Mouse (Mus musculus): ENCODE measurements around the gene Hoxd12.

Hoxd12 gene

DNA sequence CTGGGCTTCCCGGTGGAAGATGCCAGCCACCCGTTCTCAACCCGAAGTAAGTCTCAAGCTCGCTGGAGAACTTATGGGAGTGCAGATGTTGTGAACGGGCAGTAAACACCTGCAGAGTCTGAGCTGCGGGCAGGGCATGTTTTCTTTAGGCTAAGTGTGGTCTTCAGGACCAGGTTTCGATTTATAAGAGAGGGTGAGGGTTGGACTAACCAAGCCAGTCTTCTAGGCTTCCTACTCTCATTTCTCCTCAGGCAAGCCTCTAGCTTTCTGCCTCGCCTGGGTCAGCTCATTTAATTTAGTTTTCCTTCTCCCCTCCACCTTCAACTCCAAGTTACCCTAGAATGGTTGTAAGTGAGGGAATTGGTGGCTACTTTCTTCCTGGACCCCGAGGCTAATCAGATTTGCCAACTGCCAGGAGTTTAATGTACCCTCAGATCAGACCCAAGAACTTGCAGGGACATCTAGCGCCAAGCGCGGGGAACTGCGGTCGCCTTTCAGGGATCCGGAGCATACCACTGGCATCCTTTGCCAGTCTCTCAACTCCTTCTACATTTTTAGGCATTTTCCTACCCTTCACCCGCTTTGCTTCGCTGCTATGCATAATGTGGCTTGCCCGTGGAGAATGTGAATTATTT, 11.4 kb upstream of the Hoxd12 start:
- DNase-seq (ENCODE audit: low spot score in 2 of 2), result no peak

GRCm38 (mm10) chr2:74666411-74666810, 8.4 kb upstream of the Hoxd12 start:
- DNase-seq (ENCODE audit: low spot score in 2 of 2), result no peak

- no peak for DNase-seq (ENCODE audit: low spot score in 2 of 2)
These were observed 7.5 kb upstream of the Hoxd12 start for GRCm38 (mm10) chr2:74667191-74667841.

DNA sequence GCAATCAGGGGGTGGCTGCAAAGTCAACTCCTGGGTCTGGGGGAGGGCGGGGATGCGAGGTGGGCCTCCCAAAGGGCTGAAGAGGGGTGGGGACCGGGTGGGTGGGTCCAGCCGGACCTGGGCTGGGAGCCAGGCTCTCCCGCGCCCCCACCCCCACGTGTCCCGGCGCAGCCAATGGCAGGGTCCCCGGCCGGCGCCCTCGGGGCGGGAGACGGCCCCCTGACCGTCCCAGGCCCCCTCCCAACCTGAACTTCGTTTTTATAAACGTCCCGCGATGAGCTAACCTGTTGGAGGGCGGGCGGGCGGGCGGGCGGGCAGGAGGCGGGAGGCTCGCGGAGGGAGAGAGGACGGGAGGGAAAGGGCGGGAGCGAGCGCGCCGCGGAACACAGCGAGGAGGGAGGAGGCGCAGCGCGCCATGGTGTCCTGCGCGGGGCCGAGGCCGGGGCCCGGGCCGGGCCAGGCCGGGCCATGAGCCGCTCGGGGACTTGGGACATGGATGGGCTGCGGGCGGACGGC, 6.9 kb upstream of the Hoxd12 start, which contains the start of gene Hoxd13:
Gene Hoxd13, plus strand, starts transcription at position 469 of the 516 bp plus-strand sequence.
- DNase-seq (ENCODE audit: low spot score in 2 of 2), result no peak

DNA sequence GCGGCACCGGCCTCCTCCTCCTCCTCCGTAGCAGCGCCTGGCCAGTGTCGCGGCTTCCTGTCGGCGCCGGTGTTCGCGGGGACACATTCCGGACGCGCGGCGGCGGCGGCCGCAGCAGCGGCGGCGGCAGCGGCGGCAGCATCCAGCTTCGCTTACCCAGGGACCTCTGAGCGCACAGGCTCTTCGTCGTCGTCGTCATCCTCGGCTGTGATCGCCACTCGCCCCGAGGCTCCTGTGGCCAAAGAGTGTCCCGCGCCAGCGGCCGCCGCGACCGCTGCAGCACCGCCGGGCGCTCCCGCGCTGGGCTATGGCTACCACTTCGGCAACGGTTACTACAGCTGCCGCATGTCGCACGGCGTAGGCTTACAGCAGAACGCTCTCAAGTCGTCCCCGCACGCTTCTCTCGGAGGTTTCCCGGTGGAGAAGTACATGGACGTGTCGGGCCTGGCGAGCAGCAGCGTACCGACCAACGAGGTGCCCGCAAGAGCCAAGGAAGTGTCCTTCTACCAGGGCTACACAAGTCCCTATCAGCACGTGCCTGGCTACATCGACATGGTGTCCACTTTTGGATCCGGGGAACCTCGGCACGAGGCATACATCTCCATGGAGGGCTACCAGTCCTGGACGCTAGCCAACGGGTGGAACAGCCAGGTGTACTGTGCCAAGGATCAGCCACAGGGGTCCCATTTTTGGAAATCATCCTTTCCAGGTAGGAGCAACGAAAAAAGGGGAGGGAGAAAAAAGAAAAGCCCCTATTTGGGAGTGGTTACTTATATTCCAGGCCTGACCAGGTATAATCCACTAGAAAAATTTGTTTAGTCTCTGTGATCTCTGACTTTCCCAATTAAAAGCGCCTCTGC, 6.2 kb upstream of the Hoxd12 start:
- no peak for DNase-seq (ENCODE audit: low spot score in 2 of 2)

- DNase-seq (ENCODE audit: low spot score in 2 of 2), result no peak
These were observed 5.6 kb upstream of the Hoxd12 start for GRCm38 (mm10) chr2:74669230-74669578.

- DNase-seq (ENCODE audit: low spot score in 2 of 2), result no peak
These were observed 5.1 kb upstream of the Hoxd12 start for GRCm38 (mm10) chr2:74669650-74670235.

- DNase-seq (ENCODE audit: low spot score in 2 of 2), result no peak
These were observed 4.1 kb upstream of the Hoxd12 start for GRCm38 (mm10) chr2:74670632-74671188.

GRCm38 (mm10) chr2:74671847-74672246, 3.0 kb upstream of the Hoxd12 start:
- DNase-seq (ENCODE audit: low spot score in 2 of 2), result no peak

DNA sequence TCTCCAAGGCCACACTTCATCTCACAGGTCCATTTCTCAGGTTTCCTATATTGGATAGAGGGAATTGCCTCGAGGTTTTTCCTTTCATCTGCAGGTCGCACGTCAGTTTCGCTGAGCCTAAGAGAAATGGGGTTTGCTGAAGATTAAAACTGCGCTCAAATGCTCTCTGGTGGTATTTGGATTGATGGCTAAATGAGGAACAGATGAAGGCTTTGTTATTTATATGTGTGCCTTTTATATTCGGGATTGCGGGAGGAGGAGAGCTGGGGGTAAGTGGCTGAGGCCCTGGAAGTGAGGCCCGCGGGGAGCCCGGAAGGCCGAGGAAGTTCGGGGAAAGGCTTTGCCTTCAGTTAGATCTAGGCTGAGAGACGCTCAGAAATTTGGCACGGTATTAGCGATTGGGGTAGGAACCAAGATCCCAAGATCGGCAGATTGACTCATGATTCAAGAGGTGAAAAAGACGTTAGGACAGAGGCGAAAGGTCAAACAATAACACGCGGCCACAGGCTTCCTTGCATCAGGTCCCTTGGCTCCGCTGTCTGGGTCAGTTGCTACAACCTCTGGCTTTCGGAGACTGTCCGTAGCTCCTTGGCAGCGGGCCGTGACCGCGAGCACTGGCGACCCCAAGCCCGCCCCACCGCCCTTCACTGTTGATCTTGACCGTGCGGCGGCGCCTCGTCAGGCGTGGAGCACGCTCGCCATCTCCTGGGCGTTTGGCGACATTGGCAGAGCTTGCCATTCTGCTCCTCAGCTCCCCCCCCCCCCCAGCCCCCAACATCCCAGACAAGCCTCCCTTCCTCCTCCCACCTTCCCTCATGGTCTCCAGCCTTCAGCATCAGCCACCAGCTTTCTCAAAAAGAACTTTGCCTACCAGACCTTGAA, 2.1 kb upstream of the Hoxd12 start:
- no peak for DNase-seq (ENCODE audit: low spot score in 2 of 2)

DNA sequence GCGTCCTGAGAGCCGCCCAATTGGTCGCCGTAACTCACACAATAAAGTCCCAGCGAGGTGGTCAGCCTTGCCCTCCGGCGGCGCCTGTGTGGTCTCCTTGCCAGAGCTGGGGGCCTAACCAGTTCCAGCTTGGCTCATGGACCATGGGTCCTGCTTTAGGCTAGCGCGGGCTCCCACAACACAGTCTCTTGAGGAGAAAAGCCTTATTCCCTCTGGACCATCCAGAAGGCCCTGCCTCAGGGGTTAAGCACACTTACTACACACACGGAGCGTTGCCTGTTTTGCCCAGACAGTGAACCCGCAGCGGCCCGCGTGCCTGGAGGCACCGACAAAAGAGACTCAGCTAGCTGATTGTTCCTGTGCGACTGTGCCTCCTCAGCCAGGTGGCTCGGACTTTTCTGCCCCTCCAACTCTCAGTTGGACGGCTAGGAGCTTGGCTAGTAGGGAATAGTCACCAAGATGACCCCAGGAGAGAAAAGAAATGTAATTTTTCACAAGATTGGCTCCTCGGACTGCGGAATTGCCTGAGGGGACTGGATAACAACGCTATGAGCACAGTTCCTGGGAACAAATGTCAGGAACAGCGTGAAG, 883 bp upstream of the Hoxd12 start:
- DNase-seq (ENCODE audit: low spot score in 2 of 2), result no peak

DNA sequence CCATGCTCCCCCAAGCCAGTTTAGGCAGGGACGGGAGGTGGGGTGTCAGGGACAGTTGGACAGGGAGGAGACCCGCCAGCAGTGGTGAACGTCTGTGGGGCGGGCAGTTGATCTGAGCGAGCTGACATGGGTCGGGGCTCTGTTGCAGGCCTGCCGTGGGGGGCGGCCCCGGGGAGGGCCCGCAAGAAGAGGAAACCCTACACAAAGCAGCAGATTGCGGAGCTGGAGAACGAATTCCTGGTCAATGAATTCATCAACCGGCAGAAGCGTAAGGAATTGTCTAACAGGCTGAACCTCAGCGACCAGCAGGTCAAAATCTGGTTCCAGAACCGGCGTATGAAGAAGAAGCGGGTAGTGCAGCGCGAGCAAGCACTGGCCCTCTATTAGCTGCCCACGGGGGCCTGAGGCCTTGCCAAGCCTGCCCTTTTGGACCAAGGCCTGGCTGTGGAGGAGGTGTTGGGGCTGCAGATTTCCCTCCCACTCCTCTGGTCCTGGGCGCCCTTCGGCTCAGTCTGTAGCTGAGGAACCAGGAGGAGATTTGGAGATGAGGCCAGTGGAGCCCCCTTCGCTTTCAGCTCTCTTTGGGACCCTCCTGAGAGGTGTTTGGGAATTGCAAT, 961 bp downstream of the Hoxd12 start:
- no peak for DNase-seq (ENCODE audit: low spot score in 2 of 2)

GRCm38 (mm10) chr2:74676376-74677052, 1.7 kb downstream of the Hoxd12 start:
- DNase-seq (ENCODE audit: low spot score in 2 of 2), result no peak

DNA sequence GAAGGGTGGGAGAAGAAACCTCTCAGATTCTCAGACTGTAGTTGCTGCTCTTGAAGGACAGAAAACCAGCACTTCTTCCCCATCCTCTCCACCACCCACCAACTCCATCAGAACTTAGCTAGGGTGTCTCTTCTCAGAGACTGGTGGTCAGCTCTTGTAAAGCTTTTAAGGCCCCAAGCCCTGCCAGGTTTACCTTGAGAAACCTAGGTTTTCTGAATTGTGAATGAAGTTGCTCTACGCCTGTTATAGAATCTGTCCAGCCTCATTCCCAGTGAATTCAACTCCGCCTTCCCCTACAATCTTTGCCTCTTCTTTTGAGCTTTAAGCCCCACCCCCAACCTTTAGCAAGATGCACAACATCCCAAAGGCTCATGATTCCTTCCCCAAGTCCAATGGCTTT, 2.3 kb downstream of the Hoxd12 start:
- DNase-seq (ENCODE audit: low spot score in 2 of 2), result no peak

- no peak for DNase-seq (ENCODE audit: low spot score in 2 of 2)
These were observed 4.2 kb downstream of the Hoxd12 start, which contains the start of gene Hoxd11 for GRCm38 (mm10) chr2:74678891-74679595. TSS of gene Hoxd11 (plus strand) at chr2:74679557.

DNA sequence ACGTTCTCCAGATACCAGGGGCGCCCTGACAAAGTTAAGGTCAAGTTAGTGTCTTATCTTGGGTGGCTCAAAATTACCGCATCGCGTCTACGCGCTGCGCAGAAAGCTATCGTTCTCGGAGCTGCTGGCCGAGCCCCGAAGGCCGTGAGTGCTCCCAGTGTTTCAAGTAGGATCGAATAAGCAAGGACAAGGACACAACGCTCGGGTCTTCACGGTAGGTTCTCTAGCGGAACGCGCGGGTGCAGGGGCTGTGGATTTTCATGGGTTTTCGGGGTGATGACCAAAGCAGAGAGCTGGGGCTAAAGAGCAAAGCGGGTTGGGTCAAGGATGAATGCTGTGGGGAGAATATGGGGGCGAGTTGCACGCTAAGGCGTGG, 4.8 kb downstream of the Hoxd12 start:
- DNase-seq (ENCODE audit: low spot score in 2 of 2), result no peak

DNA sequence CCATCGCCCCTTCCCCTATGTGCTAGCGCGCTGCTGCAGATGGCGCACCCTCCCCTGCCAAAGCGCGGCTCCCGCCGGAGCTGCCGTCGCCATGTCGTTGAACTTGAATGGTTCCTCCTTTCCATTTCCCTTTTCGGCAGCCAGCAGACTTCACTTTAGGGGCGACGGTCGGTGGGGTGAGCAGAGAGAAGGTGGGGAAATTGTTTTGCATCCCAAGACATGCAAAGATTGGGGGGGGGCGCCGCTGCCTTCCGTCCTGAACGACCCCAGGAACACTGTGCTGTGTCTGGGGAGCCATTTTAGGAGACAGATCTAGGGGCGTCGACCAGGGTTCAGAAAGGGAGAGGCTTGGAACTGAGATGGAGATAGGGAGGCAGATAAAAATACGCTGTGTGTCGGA, 5.2 kb downstream of the Hoxd12 start:
- DNase-seq (ENCODE audit: low spot score in 2 of 2), result no peak

GRCm38 (mm10) chr2:74680561-74681398, 6.0 kb downstream of the Hoxd12 start:
- DNase-seq (ENCODE audit: low spot score in 2 of 2), result no peak

Measured in heart, adult 9 months (tissue).